Mouse (Mus musculus): ENCODE results near the gene Oxct2a.

The Oxct2a gene

DNA sequence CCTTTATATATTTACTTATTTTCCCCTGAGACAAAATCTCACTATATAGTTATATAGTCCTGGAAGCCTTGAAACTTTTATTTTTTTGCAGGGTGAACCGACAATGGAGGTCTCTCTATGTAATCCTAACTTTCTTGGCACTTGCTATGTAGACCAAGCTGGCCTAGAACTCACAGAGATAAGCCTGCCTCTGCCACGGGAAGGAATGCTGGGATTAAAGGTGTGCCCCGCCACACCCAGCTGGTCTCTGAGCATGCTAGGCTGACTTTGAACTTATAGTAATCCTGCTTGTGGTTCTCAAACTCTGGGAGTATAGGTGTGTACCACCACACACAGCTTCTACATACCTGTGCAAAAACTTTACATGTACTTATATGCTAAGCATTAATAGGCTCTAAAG, 43.3 kb downstream of the Oxct2a start:
- no peak for DNase-seq (ENCODE audit: low spot score in 2 of 2)

Data from right cerebral cortex, postnatal 10 days (tissue).